Mouse (Mus musculus) left cerebral cortex, postnatal 25 days (tissue): ENCODE measurements around the gene Asic5. TPM values are rescaled to one million over a fixed set of nuclear protein-coding genes. Genes with fewer than 3 reads are reported as not detected.

Experiments used
- DNase-seq, 2 experiments: peaks; one replicate each; pipeline ENCODE4 v3.0.0; 2022; ENCODE audit warnings: low spot score in 2 of 2, mixed read lengths in 1 of 2
- intact Hi-C: fragments of 180-260 bp; cut with DNase I; formaldehyde crosslinking; loops from one replicate; pipeline ENCODE4 v1.15.1; 2025
- total RNA-seq, 2 experiments: library from RNA; stranded (reverse); gene quantifications; 2 replicates each; pipeline ENCODE4 v1.2.3; 2021

Gene Asic5
- total RNA-seq, 2 experiments from 2014 or later: not detected

GRCm38 (mm10) chr3:81995371-81995770 is 13.3 kb downstream of the Asic5 start:
- intact Hi-C loops: loop anchor here (5.0 kb wide), 3 partner anchors 37 to 357 kb away; no protein-coding TSS in a partner anchor
- DNase-seq: no peak

- intact Hi-C loops: loop anchor here (5.0 kb wide), 3 partner anchors 36 to 356 kb away; no protein-coding TSS in a partner anchor
- peak; percentile 50 to 59 for DNase-seq
Measured at GRCm38 (mm10) chr3:81995988-81996387, 13.9 kb downstream of the Asic5 start.

- intact Hi-C loops: no loop called here
- no peak for DNase-seq
Measured at GRCm38 (mm10) chr3:82007002-82007401, 24.9 kb downstream of the Asic5 start.

GRCm38 (mm10) chr3:82014148-82014703 is 32.1 kb downstream of the Asic5 start:
- intact Hi-C loops: no loop called here
- DNase-seq: no peak

GRCm38 (mm10) chr3:82022421-82022920 is 40.4 kb downstream of the Asic5 start:
- no peak for DNase-seq
- intact Hi-C loops: no loop called here

- intact Hi-C loops: no loop called here
- DNase-seq: no peak
Measured at GRCm38 (mm10) chr3:82023065-82023464, 41.0 kb downstream of the Asic5 start.

GRCm38 (mm10) chr3:82027286-82027685 is 45.2 kb downstream of the Asic5 start:
- DNase-seq: peak in 1 of 2 experiments; percentile 43

GRCm38 (mm10) chr3:82029229-82029628 is 47.1 kb downstream of the Asic5 start:
- peak in 1 of 2 experiments; percentile 58 for DNase-seq
- intact Hi-C loops: loop anchor here (2.0 kb wide), 1 partner anchor 96 kb away; the partner anchor contains the start of gene Ctso

More at GRCm38 (mm10) chr3:82027286-82027685, 45.2 kb downstream of the Asic5 start:
- intact Hi-C loops: no loop called here

GRCm38 (mm10) chr3:82030008-82030748 is 48.1 kb downstream of the Asic5 start:
- intact Hi-C loops: loop anchor here (5.0 kb wide), 1 partner anchor 33 kb away; no protein-coding TSS in a partner anchor
- DNase-seq: no peak

GRCm38 (mm10) chr3:82036262-82037044 is 54.4 kb downstream of the Asic5 start:
- intact Hi-C loops: no loop called here
- DNase-seq: no peak

- intact Hi-C loops: no loop called here
- no peak for DNase-seq
Measured at GRCm38 (mm10) chr3:82043676-82044075, 61.6 kb downstream of the Asic5 start.

GRCm38 (mm10) chr3:82044902-82045301 is 62.8 kb downstream of the Asic5 start:
- DNase-seq: no peak
- intact Hi-C loops: loop anchor here (5.0 kb wide), 2 partner anchors 227 to 307 kb away; no protein-coding TSS in a partner anchor

GRCm38 (mm10) chr3:82046087-82046486 is 64.0 kb downstream of the Asic5 start:
- peak in 1 of 2 experiments; percentile 77 for DNase-seq
- intact Hi-C loops: loop anchor here (5.0 kb wide), 2 partner anchors 226 to 306 kb away; no protein-coding TSS in a partner anchor

GRCm38 (mm10) chr3:82047100-82047753 is 65.1 kb downstream of the Asic5 start:
- intact Hi-C loops: loop anchor here (1.0 to 5.0 kb wide), 3 partner anchors 225 to 305 kb away; no protein-coding TSS in a partner anchor
- DNase-seq: peak in 1 of 2 experiments; percentile 59

GRCm38 (mm10) chr3:82048078-82048477 is 66.0 kb downstream of the Asic5 start:
- intact Hi-C loops: loop anchor here (5.0 kb wide), 2 partner anchors 224 to 304 kb away; no protein-coding TSS in a partner anchor

GRCm38 (mm10) chr3:82048681-82049080 is 66.6 kb downstream of the Asic5 start:
- intact Hi-C loops: loop anchor here (5.0 kb wide), 2 partner anchors 224 to 304 kb away; no protein-coding TSS in a partner anchor
- peak in 1 of 2 experiments; percentile 37 for DNase-seq

More at GRCm38 (mm10) chr3:82048078-82048477, 66.0 kb downstream of the Asic5 start:
- no peak for DNase-seq

GRCm38 (mm10) chr3:82051468-82051867 is 69.4 kb downstream of the Asic5 start:
- intact Hi-C loops: no loop called here
- peak in 1 of 2 experiments; percentile 39 for DNase-seq

- intact Hi-C loops: no loop called here
- no peak for DNase-seq
Measured at GRCm38 (mm10) chr3:82052029-82052428, 69.9 kb downstream of the Asic5 start.
